Mouse (Mus musculus): ENCODE measurements around the gene Tcap. TPM values are rescaled to one million over a fixed set of nuclear protein-coding genes. Genes with fewer than 3 reads are reported as not detected.

Tcap gene
- polyA plus RNA-seq, 1 experiment = 6.5 TPM

GRCm38 (mm10) chr11:98370588-98370987 lies 13.0 kb upstream of the Tcap start:
- no peak overlapping the region for H3K27ac ChIP-seq (ENCODE audit: control insufficient read depth, insufficient read depth, low read depth, low read length, poor library complexity)
- 80% methylated on average over 2 of the region's 2 CpGs for WGBS
- TF ChIP-seq CTCF (IDR thresholded peaks at IDR 0.05; ENCODE audit: control insufficient read depth, insufficient read depth, low read length) (no peak), POLR2A (IDR thresholded peaks at IDR 0.05; ENCODE audit: borderline replicate concordance, control insufficient read depth, low read depth, low read length) (no peak)

GRCm38 (mm10) chr11:98371556-98372240 lies 11.9 kb upstream of the Tcap start:
- Histone ChIP-seq H3K27ac (ENCODE audit: control insufficient read depth, insufficient read depth, low read depth, low read length, poor library complexity) (no peak overlapping the region), H3K4me1 (ENCODE audit: control insufficient read depth, insufficient read depth, low read length) (peaks cover 4% of the 10 kb centered on the region; the same call in 1 of the 2 replicates), H3K4me3 (replicated peaks; ENCODE audit: control insufficient read depth, low read depth, low read length) (no peak overlapping the region)
- 75% methylated on average over 10 of the region's 10 CpGs for WGBS
- TF ChIP-seq POLR2A (IDR thresholded peaks at IDR 0.05; ENCODE audit: borderline replicate concordance, control insufficient read depth, low read depth, low read length) = no peak
- no peak for TF ChIP-seq CTCF (IDR thresholded peaks at IDR 0.05; ENCODE audit: control insufficient read depth, insufficient read depth, low read length)

More at GRCm38 (mm10) chr11:98370588-98370987, 13.0 kb upstream of the Tcap start:
- H3K4me3 ChIP-seq (replicated peaks; ENCODE audit: control insufficient read depth, low read depth, low read length) = no peak overlapping the region
- H3K4me1 ChIP-seq (ENCODE audit: control insufficient read depth, insufficient read depth, low read length) = peaks cover 4% of the 10 kb centered on the region; the same call in 1 of the 2 replicates

- 16% methylated on average over 2 of the region's 2 CpGs for WGBS
- TF ChIP-seq POLR2A (IDR thresholded peaks at IDR 0.05; ENCODE audit: borderline replicate concordance, control insufficient read depth, low read depth, low read length) (no peak), CTCF (IDR thresholded peaks at IDR 0.05; ENCODE audit: control insufficient read depth, insufficient read depth, low read length) (peak; percentile 82)
Observed at GRCm38 (mm10) chr11:98372406-98372805, 11.2 kb upstream of the Tcap start.

GRCm38 (mm10) chr11:98373244-98373643 lies 10.4 kb upstream of the Tcap start:
- Histone ChIP-seq H3K4me1 (ENCODE audit: control insufficient read depth, insufficient read depth, low read length) (no peaks in the 10 kb centered on the region), H3K27ac (ENCODE audit: control insufficient read depth, insufficient read depth, low read depth, low read length, poor library complexity) (no peak overlapping the region), H3K4me3 (replicated peaks; ENCODE audit: control insufficient read depth, low read depth, low read length) (no peak overlapping the region)
- no peak for TF ChIP-seq POLR2A (IDR thresholded peaks at IDR 0.05; ENCODE audit: borderline replicate concordance, control insufficient read depth, low read depth, low read length)
- no peak for TF ChIP-seq CTCF (IDR thresholded peaks at IDR 0.05; ENCODE audit: control insufficient read depth, insufficient read depth, low read length)
- 90% methylated on average over 6 of the region's 6 CpGs for WGBS

More at GRCm38 (mm10) chr11:98372406-98372805, 11.2 kb upstream of the Tcap start:
- no peak overlapping the region for H3K27ac ChIP-seq (ENCODE audit: control insufficient read depth, insufficient read depth, low read depth, low read length, poor library complexity)
- peaks cover 2% of the 10 kb centered on the region; the same call in 1 of the 2 replicates for H3K4me1 ChIP-seq (ENCODE audit: control insufficient read depth, insufficient read depth, low read length)
- H3K4me3 ChIP-seq (replicated peaks; ENCODE audit: control insufficient read depth, low read depth, low read length) = no peak overlapping the region

- H3K4me1 ChIP-seq (ENCODE audit: control insufficient read depth, insufficient read depth, low read length) = no peaks in the 10 kb centered on the region
- 90% methylated on average over 8 of the region's 8 CpGs for WGBS
- H3K27ac ChIP-seq (ENCODE audit: control insufficient read depth, insufficient read depth, low read depth, low read length, poor library complexity) = no peak overlapping the region
- TF ChIP-seq CTCF (IDR thresholded peaks at IDR 0.05; ENCODE audit: control insufficient read depth, insufficient read depth, low read length) = no peak
- no peak for TF ChIP-seq POLR2A (IDR thresholded peaks at IDR 0.05; ENCODE audit: borderline replicate concordance, control insufficient read depth, low read depth, low read length)
- H3K4me3 ChIP-seq (replicated peaks; ENCODE audit: control insufficient read depth, low read depth, low read length) = no peak overlapping the region
Observed at GRCm38 (mm10) chr11:98374266-98374665, 9.3 kb upstream of the Tcap start.

DNA sequence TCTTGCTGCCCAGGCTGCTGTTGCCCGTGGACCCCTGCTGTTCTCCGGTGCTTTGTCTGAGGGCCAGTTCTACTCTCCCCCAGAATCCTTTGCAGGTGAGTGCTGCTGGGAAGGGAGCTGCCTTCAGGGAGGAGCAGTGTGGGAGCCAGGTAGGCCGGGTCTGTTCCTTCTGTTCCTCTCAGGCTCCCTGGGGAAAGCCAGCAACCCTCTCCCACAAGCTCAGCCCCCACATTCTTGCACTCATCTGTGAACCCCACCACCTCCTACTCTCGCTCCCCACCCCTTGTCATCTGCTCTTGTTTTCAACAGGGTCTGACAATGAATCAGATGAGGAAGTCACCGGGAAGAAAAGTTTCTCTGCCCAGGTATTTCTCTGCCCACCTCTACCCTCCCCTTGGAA lies 6.9 kb upstream of the Tcap start:
- TF ChIP-seq POLR2A (IDR thresholded peaks at IDR 0.05; ENCODE audit: borderline replicate concordance, control insufficient read depth, low read depth, low read length) = no peak
- no peak for TF ChIP-seq CTCF (IDR thresholded peaks at IDR 0.05; ENCODE audit: control insufficient read depth, insufficient read depth, low read length)
- Histone ChIP-seq H3K4me3 (replicated peaks; ENCODE audit: control insufficient read depth, low read depth, low read length) (no peak overlapping the region), H3K4me1 (ENCODE audit: control insufficient read depth, insufficient read depth, low read length) (no peaks in the 10 kb centered on the region), H3K27ac (ENCODE audit: control insufficient read depth, insufficient read depth, low read depth, low read length, poor library complexity) (no peak overlapping the region)
- WGBS = 78% methylated on average over 5 of the region's 5 CpGs

DNA sequence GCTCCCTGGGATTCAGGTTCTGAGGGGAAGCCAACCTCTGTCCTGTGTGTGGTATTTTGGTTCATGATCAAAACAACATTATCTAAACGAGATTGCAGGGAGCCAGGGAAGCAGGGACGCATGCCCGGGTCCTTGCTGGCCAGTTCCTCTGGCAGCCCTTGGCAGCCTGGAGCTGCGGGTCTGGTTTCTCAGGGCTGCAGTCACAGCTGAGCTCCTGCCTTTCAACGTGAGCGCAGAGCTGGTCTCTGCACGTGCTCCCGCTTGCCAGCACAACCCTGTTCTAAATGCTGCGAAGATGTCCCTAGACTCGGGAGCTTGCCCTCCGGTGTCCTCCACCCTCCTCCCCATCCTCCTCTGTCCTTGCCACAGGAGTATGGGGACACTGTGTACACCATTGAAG lies 5.8 kb upstream of the Tcap start:
- Histone ChIP-seq H3K27ac (ENCODE audit: control insufficient read depth, insufficient read depth, low read depth, low read length, poor library complexity) (no peak overlapping the region), H3K4me3 (replicated peaks; ENCODE audit: control insufficient read depth, low read depth, low read length) (no peak overlapping the region), H3K4me1 (ENCODE audit: control insufficient read depth, insufficient read depth, low read length) (no peaks in the 10 kb centered on the region)
- 84% methylated on average over 11 of the region's 11 CpGs for WGBS
- no peak for TF ChIP-seq CTCF (IDR thresholded peaks at IDR 0.05; ENCODE audit: control insufficient read depth, insufficient read depth, low read length)
- no peak for TF ChIP-seq POLR2A (IDR thresholded peaks at IDR 0.05; ENCODE audit: borderline replicate concordance, control insufficient read depth, low read depth, low read length)

- H3K27ac ChIP-seq (ENCODE audit: control insufficient read depth, insufficient read depth, low read depth, low read length, poor library complexity) = no peak overlapping the region
- no peaks in the 10 kb centered on the region for H3K4me1 ChIP-seq (ENCODE audit: control insufficient read depth, insufficient read depth, low read length)
- no peak for TF ChIP-seq POLR2A (IDR thresholded peaks at IDR 0.05; ENCODE audit: borderline replicate concordance, control insufficient read depth, low read depth, low read length)
- no peak for TF ChIP-seq CTCF (IDR thresholded peaks at IDR 0.05; ENCODE audit: control insufficient read depth, insufficient read depth, low read length)
- no peak overlapping the region for H3K4me3 ChIP-seq (replicated peaks; ENCODE audit: control insufficient read depth, low read depth, low read length)
- 87% methylated on average over 7 of the region's 7 CpGs for WGBS
Observed at GRCm38 (mm10) chr11:98379379-98379778, 4.2 kb upstream of the Tcap start.

Measured in bone marrow, adult 2 months (tissue).